In genomic region chr7:100160006-100160405, GRCm38 (mm10) we compare ENCODE assay signal across 8 mouse cellular contexts. TPM values are rescaled to one million over a fixed set of nuclear protein-coding genes. Genes with fewer than 3 reads are reported as not detected.
DNase-seq lines count a peak whose midpoint lies in the region; ATAC-seq lines count a peak whose summit lies in the region.

No protein-coding gene starts in this region.

- H3K27ac ChIP-seq in hindbrain, embryonic 14.5 days = peak overlapping the region; percentile 88; the same call in 1 of the 2 replicates
- peak overlapping the region; percentile 88; the same call in 1 of the 2 replicates for H3K27ac ChIP-seq in midbrain, embryonic 16.5 days (ENCODE audit: low read length)

- WGBS in hindbrain, embryonic 14.5 days = 77% methylated on average over 7 of the region's 7 CpGs
- 59% methylated on average over 7 of the region's 7 CpGs for WGBS in midbrain, embryonic 16.5 days

- H3K4me2 ChIP-seq in hindbrain, embryonic 14.5 days (replicated peaks) = peak overlapping the region; percentile 79
- peak overlapping the region; percentile 74 for H3K4me2 ChIP-seq in midbrain, embryonic 16.5 days (ENCODE audit: low read length)

- no peaks in the 10 kb centered on the region for H3K36me3 ChIP-seq in hindbrain, embryonic 14.5 days (replicated peaks; ENCODE audit: control insufficient read depth, insufficient read depth)
- H3K36me3 ChIP-seq in midbrain, embryonic 16.5 days (ENCODE audit: control insufficient read depth, insufficient read depth, low read length) = no peaks in the 10 kb centered on the region

- ATAC-seq in hindbrain, embryonic 14.5 days (ENCODE audit: low FRiP score) = no peak; the same call in 1 of the 2 replicates
- ATAC-seq in midbrain, embryonic 16.5 days = peak; percentile 11; the same call in 1 of the 2 replicates
- ATAC-seq in activated CD4-positive, CD25-positive, alpha-beta regulatory T cell, adult 4 months = no peak

- H3K4me3 ChIP-seq in hindbrain, embryonic 14.5 days (replicated peaks; ENCODE audit: low read length) = peak overlapping the region; percentile 83
- peak overlapping the region; percentile 85 for H3K4me3 ChIP-seq in midbrain, embryonic 16.5 days (ENCODE audit: low read depth, low read length)

- H3K27me3 ChIP-seq in hindbrain, embryonic 14.5 days (ENCODE audit: control insufficient read depth, insufficient read depth, low read length) = no peaks in the 10 kb centered on the region
- H3K27me3 ChIP-seq in midbrain, embryonic 16.5 days (ENCODE audit: control insufficient read depth, insufficient read depth, low read depth, low read length) = no peaks in the 10 kb centered on the region

- peak overlapping the region; percentile 81 for H3K9ac ChIP-seq in hindbrain, embryonic 14.5 days
- peak overlapping the region; percentile 95 for H3K9ac ChIP-seq in midbrain, embryonic 16.5 days (ENCODE audit: low read depth, low read length)

- H3K9me3 ChIP-seq in hindbrain, embryonic 14.5 days (ENCODE audit: control insufficient read depth, low read length) = no peaks in the 10 kb centered on the region
- no peaks in the 10 kb centered on the region for H3K9me3 ChIP-seq in midbrain, embryonic 16.5 days (replicated peaks; ENCODE audit: control insufficient read depth, low read length, poor library complexity, severe bottlenecking)

- DNase-seq in adrenal gland, adult 8-10 months = peak; percentile 29
- DNase-seq in adrenal gland, postnatal 10 days = no peak
- peak; percentile 12 for DNase-seq in retina, postnatal 1 day
- no peak for DNase-seq in retina, embryonic 14.5 days (ENCODE audit: low spot score)
- no peak for DNase-seq in hindbrain, embryonic 14.5 days (ENCODE audit: low spot score)
- DNase-seq in T-cell, adult 2 months (ENCODE audit: low spot score) = no peak

- 0 out of 2 replicates have a peak, but pooled peaks cover 4% of the 10 kb centered on the region for H3K4me1 ChIP-seq in hindbrain, embryonic 14.5 days (replicated peaks; ENCODE audit: control insufficient read depth, insufficient read depth, low read length)
- H3K4me1 ChIP-seq in midbrain, embryonic 16.5 days (ENCODE audit: control insufficient read depth, insufficient read depth, low read length) = peaks cover 3% of the 10 kb centered on the region

RNA-seq across cellular contexts. Expression of gene Lipt2, which starts 0.9 kb away (rescaled TPM):
- total RNA-seq in adrenal gland, adult 8-10 months (2022) = 1 to 10 TPM; 5.2 to 7.5 (median 6.4) TPM
- total RNA-seq in adrenal gland, postnatal 10 days (2021) = 1 to 10 TPM; 7.5 TPM
- polyA plus RNA-seq in hindbrain, embryonic 14.5 days (2014; fragmentation: Nextera tagmentation; extraction: Ambion mirVana) = 19.2 and 20.2 TPM in 2 replicates
- polyA plus RNA-seq in midbrain, embryonic 16.5 days (2015; fragmentation: Nextera tagmentation; extraction: Ambion mirVana) = 15.4 and 18.2 TPM in 2 replicates
- polyA plus RNA-seq in activated CD4-positive, CD25-positive, alpha-beta regulatory T cell, adult 4 months (2017; shearing (Covaris generic)) = under 1 TPM in 1 of 2 experiments, not detected in 1; 0.56 TPM

RNA-seq across cellular contexts. Expression of gene Kcne3, which starts 16.3 kb away (rescaled TPM):
- total RNA-seq in adrenal gland, adult 8-10 months (2022) = 1 to 10 TPM in 3 of 4 experiments, under 1 TPM in 1; 0.55 to 1.9 (median 1.4) TPM
- 1 to 10 TPM; 1.1 to 2.2 TPM for total RNA-seq in adrenal gland, postnatal 10 days (2021)
- polyA plus RNA-seq in hindbrain, embryonic 14.5 days (2014; fragmentation: Nextera tagmentation; extraction: Ambion mirVana) = 0.30 and 0.50 TPM in 2 replicates
- 0.56 and 0.79 TPM in 2 replicates for polyA plus RNA-seq in midbrain, embryonic 16.5 days (2015; fragmentation: Nextera tagmentation; extraction: Ambion mirVana)
- not detected for polyA plus RNA-seq in activated CD4-positive, CD25-positive, alpha-beta regulatory T cell, adult 4 months (2017; shearing (Covaris generic))

RNA-seq across cellular contexts. Expression of gene Pold3, which starts 38.6 kb away (rescaled TPM):
- total RNA-seq in adrenal gland, adult 8-10 months (2022) = 10 to 100 TPM; 21.5 to 31.9 (median 26.0) TPM
- 10 to 100 TPM; 21.7 to 33.0 TPM for total RNA-seq in adrenal gland, postnatal 10 days (2021)
- 43.1 and 45.8 TPM in 2 replicates for polyA plus RNA-seq in hindbrain, embryonic 14.5 days (2014; fragmentation: Nextera tagmentation; extraction: Ambion mirVana)
- 51.6 and 55.7 TPM in 2 replicates for polyA plus RNA-seq in midbrain, embryonic 16.5 days (2015; fragmentation: Nextera tagmentation; extraction: Ambion mirVana)
- polyA plus RNA-seq in activated CD4-positive, CD25-positive, alpha-beta regulatory T cell, adult 4 months (2017; shearing (Covaris generic)) = 10 to 100 TPM; 40.6 to 44.4 TPM

Comparison
In these comparisons a context has a peak if more than half of its experiments do, and no peak if none do; other contexts are left out.
1. DNase-seq: peak in adrenal gland, adult 8-10 months (single experiment) and retina, postnatal 1 day (single experiment); none in adrenal gland, postnatal 10 days (single experiment), retina, embryonic 14.5 days (single experiment), hindbrain, embryonic 14.5 days (single experiment) and T-cell, adult 2 months (single experiment).
2. RNA of gene Lipt2, which starts 0.9 kb away (polyA plus RNA-seq): 19.2 to 20.2 TPM in hindbrain, embryonic 14.5 days and 15.4 to 18.2 TPM in midbrain, embryonic 16.5 days; 0.56 TPM in activated CD4-positive, CD25-positive, alpha-beta regulatory T cell, adult 4 months; every median in the first group is over 10 times any median in the second.